Mouse (Mus musculus) stomach, postnatal 0 days (tissue): ENCODE data around the gene Hmgcr.

ENCODE experiments used
- CTCF ChIP-seq: IDR thresholded peaks from 2 replicates; pipeline ENCODE4 v1.5.1; 2016; ENCODE audit warnings: antibody characterized with exemption, low read depth, mild to moderate bottlenecking, moderate library complexity
- EP300 ChIP-seq: optimal IDR thresholded peaks from 2 replicates; pipeline ENCODE3; 2016; ENCODE audit warnings: antibody characterized with exemption

DNA sequence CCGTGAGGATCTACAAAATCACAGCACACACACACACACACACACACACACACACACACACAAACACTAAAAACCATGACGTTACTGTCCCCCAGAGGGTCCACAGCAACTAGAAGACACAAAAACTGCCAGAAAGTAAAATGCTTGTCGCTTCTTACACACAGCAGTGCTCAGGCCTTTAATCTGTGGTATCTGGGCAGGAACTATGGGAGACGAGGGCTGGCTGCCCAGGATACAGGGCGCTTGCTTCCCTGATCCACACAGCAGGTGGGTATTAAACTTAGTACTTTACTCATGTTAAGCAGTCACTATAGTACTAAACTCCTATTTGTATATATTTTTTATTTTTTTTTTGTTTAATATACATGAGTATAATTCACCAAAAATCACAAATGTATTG is 24.9 kb downstream of the Hmgcr start:
- no peak for TF ChIP-seq CTCF
- TF ChIP-seq EP300 = no peak
